Mouse (Mus musculus): Measurements from ENCODE around the gene Rusc1. TPM values are rescaled to one million over a fixed set of nuclear protein-coding genes. Genes with fewer than 3 reads are reported as not detected.

Gene Rusc1
- polyA plus RNA-seq (2015; fragmentation: Nextera tagmentation; extraction: Ambion mirVana) = 11.3 and 11.4 TPM in 2 replicates

GRCm38 (mm10) chr3:89093175-89093574, at the start of gene Rusc1:
Rusc1 (minus strand) TSS chr3:89093311.

DNA sequence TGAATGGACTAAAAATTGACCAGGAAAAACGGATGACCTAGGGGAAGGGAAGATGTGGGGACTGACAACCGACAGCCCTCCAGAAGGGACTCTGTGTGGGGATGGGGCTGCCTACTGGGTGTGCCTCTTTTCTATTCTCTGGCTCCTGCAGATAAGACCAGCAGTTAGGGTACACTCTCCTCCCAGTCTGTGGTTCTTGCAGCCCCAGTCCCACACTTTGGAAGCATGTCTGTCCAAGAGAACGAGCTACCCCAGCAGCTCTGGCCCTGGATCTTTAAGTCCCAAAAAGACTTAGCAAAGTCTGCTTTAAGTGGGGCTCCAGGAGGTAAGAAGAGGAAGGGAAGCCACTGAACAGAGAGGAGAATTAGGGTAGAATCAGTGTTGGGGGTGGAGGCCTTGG, 42.8 kb upstream of the Rusc1 start, which contains the start of gene Pklr:
Gene Pklr, plus strand, starts transcription at position 185 of the 400 bp plus-strand sequence.

GRCm38 (mm10) chr3:89101812-89102494, 8.8 kb upstream of the Rusc1 start, which contains the start of gene Fdps:
Fdps (minus strand) TSS chr3:89101959.

DNA sequence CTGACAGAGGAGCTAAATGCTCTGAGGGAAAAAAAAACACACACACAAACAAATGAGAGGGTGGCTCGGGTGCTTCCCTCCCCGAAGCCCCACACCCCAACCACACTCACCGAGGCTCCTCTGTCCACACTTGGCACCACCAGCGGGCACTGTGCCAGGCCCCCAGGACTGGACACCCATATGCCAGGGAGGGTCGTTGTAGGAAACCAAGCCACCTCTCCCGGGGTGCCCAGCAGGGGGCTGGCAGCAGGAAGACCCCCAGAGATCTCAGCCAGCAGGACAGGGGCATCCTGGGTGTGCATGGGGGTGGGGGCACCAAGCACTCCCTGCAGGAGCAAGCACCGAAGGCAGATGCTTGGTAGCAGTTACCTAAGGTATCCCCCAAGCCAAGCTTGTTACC, 7.7 kb upstream of the Rusc1 start, which contains the start of gene Gm43738:
Gene Gm43738, minus strand, starts transcription at position 289 of the 400 bp plus-strand sequence.

Other genes starting within 250 kb of the Rusc1 start
- gene Msto1, start 179.3 kb downstream of the Rusc1 start, polyA plus RNA-seq (2015; fragmentation: Nextera tagmentation; extraction: Ambion mirVana) = 34.3 and 35.2 TPM in 2 replicates
- 10.8 and 13.0 TPM in 2 replicates for gene Ash1l, start 142.7 kb downstream of the Rusc1 start, polyA plus RNA-seq (2015; fragmentation: Nextera tagmentation; extraction: Ambion mirVana)
- 103 and 117 TPM in 2 replicates for gene Dap3, start 142.1 kb downstream of the Rusc1 start, polyA plus RNA-seq (2015; fragmentation: Nextera tagmentation; extraction: Ambion mirVana)
- gene Gm43738, start 7.8 kb upstream of the Rusc1 start, polyA plus RNA-seq (2015; fragmentation: Nextera tagmentation; extraction: Ambion mirVana) = not detected in 2 replicates
- gene Fdps, start 8.6 kb upstream of the Rusc1 start, polyA plus RNA-seq (2015; fragmentation: Nextera tagmentation; extraction: Ambion mirVana) = 251 and 535 TPM in 2 replicates
- gene Pklr, start 42.8 kb upstream of the Rusc1 start, polyA plus RNA-seq (2015; fragmentation: Nextera tagmentation; extraction: Ambion mirVana) = not detected in 2 replicates
- 0.35 and 0.59 TPM in 2 replicates for gene Hcn3, start 66.9 kb upstream of the Rusc1 start, polyA plus RNA-seq (2015; fragmentation: Nextera tagmentation; extraction: Ambion mirVana)
- 10.9 and 11.8 TPM in 2 replicates for gene Clk2, start 71.5 kb upstream of the Rusc1 start, polyA plus RNA-seq (2015; fragmentation: Nextera tagmentation; extraction: Ambion mirVana)
- 63.2 and 67.5 TPM in 2 replicates for gene Scamp3, start 84.2 kb upstream of the Rusc1 start, polyA plus RNA-seq (2015; fragmentation: Nextera tagmentation; extraction: Ambion mirVana)
- 16.3 and 16.7 TPM in 2 replicates for gene Fam189b, start 89.8 kb upstream of the Rusc1 start, polyA plus RNA-seq (2015; fragmentation: Nextera tagmentation; extraction: Ambion mirVana)
- gene Gba, start 109.6 kb upstream of the Rusc1 start, polyA plus RNA-seq (2015; fragmentation: Nextera tagmentation; extraction: Ambion mirVana) = 35.9 and 40.6 TPM in 2 replicates
- gene Thbs3, start 121.9 kb upstream of the Rusc1 start, polyA plus RNA-seq (2015; fragmentation: Nextera tagmentation; extraction: Ambion mirVana) = 31.5 and 34.3 TPM in 2 replicates
- 130 and 133 TPM in 2 replicates for gene Mtx1, start 133.8 kb upstream of the Rusc1 start, polyA plus RNA-seq (2015; fragmentation: Nextera tagmentation; extraction: Ambion mirVana)
- 0.31 and 0.75 TPM in 2 replicates for gene Muc1, start 135.7 kb upstream of the Rusc1 start, polyA plus RNA-seq (2015; fragmentation: Nextera tagmentation; extraction: Ambion mirVana)
- gene Krtcap2, start 152.7 kb upstream of the Rusc1 start, polyA plus RNA-seq (2015; fragmentation: Nextera tagmentation; extraction: Ambion mirVana) = 245 and 269 TPM in 2 replicates
- 0.50 and 0.73 TPM in 2 replicates for gene Trim46, start 153.0 kb upstream of the Rusc1 start, polyA plus RNA-seq (2015; fragmentation: Nextera tagmentation; extraction: Ambion mirVana)
- 107 and 126 TPM in 2 replicates for gene Dpm3, start 166.0 kb upstream of the Rusc1 start, polyA plus RNA-seq (2015; fragmentation: Nextera tagmentation; extraction: Ambion mirVana)
- 90.2 and 94.4 TPM in 2 replicates for gene Slc50a1, start 177.3 kb upstream of the Rusc1 start, polyA plus RNA-seq (2015; fragmentation: Nextera tagmentation; extraction: Ambion mirVana)
- 19.8 and 20.1 TPM in 2 replicates for gene Efna1, start 187.8 kb upstream of the Rusc1 start, polyA plus RNA-seq (2015; fragmentation: Nextera tagmentation; extraction: Ambion mirVana)
- gene Efna3, start 229.7 kb upstream of the Rusc1 start, polyA plus RNA-seq (2015; fragmentation: Nextera tagmentation; extraction: Ambion mirVana) = 5.3 and 6.5 TPM in 2 replicates
- gene Efna4, start 244.7 kb upstream of the Rusc1 start, polyA plus RNA-seq (2015; fragmentation: Nextera tagmentation; extraction: Ambion mirVana) = 4.4 and 5.6 TPM in 2 replicates